Mouse (Mus musculus) megakaryocyte, adult 5-6 weeks (primary cell): ENCODE data around the gene Pp2d1. TPM values are rescaled to one million over a fixed set of nuclear protein-coding genes. Genes with fewer than 3 reads are reported as not detected.
A peak's percentile ranks its signal among the peaks of the same experiment; 100 is the strongest.

Experiments
- ATAC-seq: 2 replicates; pipeline ENCODE4 v1.8.0; 2016; ENCODE audit warnings: mild to moderate bottlenecking, inconsistent platforms; ENCODE audit not compliant: poor library complexity, severe bottlenecking
- total RNA-seq, 2 experiments: library from RNA; stranded (forward) in 1 of 2; stranded (reverse) in 1 of 2; fragments of 153-499, 151-499 nt in 1 of 2; fragments of 221-1000, 200-1000 nt in 1 of 2; gene quantifications; 2 replicates each; pipeline versions ENCODE4 v1.2.3 to v1.2.4; 2015 to 2017

Gene Pp2d1
- total RNA-seq, 2 experiments from 2014 or later, result not detected

GRCm38 (mm10) chr17:53566919-53567345, 27.7 kb upstream of the Pp2d1 start:
- peak; percentile 64 for ATAC-seq

- no peak for ATAC-seq
Measured at GRCm38 (mm10) chr17:53566161-53566918, 27.1 kb upstream of the Pp2d1 start, which contains the start of gene Kat2b. Kat2b (plus strand) TSS chr17:53566861.

GRCm38 (mm10) chr17:53564837-53565236, 25.6 kb upstream of the Pp2d1 start:
- ATAC-seq, result no peak

- ATAC-seq, result no peak
Measured at GRCm38 (mm10) chr17:53561458-53562029, 22.3 kb upstream of the Pp2d1 start.

- no peak for ATAC-seq
Measured at GRCm38 (mm10) chr17:53559646-53560045, 20.4 kb upstream of the Pp2d1 start.

- no peak for ATAC-seq
Measured at GRCm38 (mm10) chr17:53557443-53557842, 18.2 kb upstream of the Pp2d1 start.

GRCm38 (mm10) chr17:53554813-53555212, 15.6 kb upstream of the Pp2d1 start:
- no peak for ATAC-seq

GRCm38 (mm10) chr17:53554088-53554487, 14.8 kb upstream of the Pp2d1 start:
- peak; percentile 70 for ATAC-seq

- ATAC-seq, result no peak
Measured at GRCm38 (mm10) chr17:53551306-53552299, 12.4 kb upstream of the Pp2d1 start.

- no peak for ATAC-seq
Measured at GRCm38 (mm10) chr17:53543591-53544324, 4.5 kb upstream of the Pp2d1 start.

- no peak for ATAC-seq
Measured at GRCm38 (mm10) chr17:53542536-53542935, 3.3 kb upstream of the Pp2d1 start.

GRCm38 (mm10) chr17:53532425-53532824, 6.8 kb downstream of the Pp2d1 start:
- ATAC-seq, result no peak

- no peak for ATAC-seq
Measured at GRCm38 (mm10) chr17:53531160-53531559, 8.1 kb downstream of the Pp2d1 start.

- ATAC-seq, result no peak
Measured at GRCm38 (mm10) chr17:53528034-53528433, 11.2 kb downstream of the Pp2d1 start.

GRCm38 (mm10) chr17:53520509-53520908, 18.7 kb downstream of the Pp2d1 start:
- no peak for ATAC-seq

GRCm38 (mm10) chr17:53519364-53519763, 19.9 kb downstream of the Pp2d1 start:
- no peak for ATAC-seq

GRCm38 (mm10) chr17:53512311-53512951, 26.8 kb downstream of the Pp2d1 start:
- ATAC-seq, result 0 out of 2 replicates have a peak, but pooled peaks have one; percentile 49

- no peak for ATAC-seq
Measured at GRCm38 (mm10) chr17:53502966-53503365, 36.3 kb downstream of the Pp2d1 start.

- no peak for ATAC-seq
Measured at GRCm38 (mm10) chr17:53489007-53489378, 50.3 kb downstream of the Pp2d1 start.
